8 mouse cellular contexts compared by ENCODE assay signal in the genomic region with DNA sequence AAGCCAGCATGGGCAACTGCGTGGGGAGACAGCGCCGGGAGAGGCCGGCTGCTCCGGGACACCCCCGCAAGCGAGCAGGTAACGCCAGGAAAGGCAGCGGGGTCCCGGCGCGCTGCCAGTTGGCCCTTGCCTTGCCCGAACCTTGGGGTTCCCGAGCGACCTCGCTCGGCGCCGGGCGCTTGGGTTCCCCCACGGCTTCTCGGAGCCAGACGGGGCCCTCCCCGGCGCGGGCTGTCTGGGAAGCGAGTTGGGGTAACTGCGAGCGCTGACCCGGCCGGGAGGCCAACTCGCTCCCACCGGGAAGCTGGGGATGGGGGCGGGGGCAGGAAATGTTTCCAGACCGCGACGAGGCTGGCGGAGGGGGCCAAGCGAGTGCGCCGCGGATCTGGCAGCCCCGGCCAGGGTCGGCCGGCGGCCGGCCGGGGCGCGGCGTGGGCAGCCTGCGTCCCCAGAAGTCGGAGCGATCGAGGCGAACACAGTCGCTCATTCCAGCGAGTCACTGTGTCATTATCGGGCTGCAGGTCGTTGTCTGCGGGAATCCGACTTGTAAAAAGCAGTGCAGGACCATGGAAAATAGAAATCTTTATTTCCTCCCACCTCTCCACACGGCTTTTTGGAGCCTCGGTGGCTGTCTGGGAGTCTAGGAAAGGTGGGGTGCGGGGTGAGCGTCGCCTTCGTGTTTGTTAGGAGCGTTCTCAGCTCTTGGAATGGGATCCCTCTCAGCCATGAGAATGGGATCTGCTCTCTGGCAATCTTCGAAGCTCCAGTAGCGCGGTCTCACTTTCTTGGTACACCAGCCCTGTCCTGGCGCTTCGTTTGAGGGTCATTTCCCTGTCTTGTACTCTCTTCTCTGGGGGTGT. TPM values are rescaled to one million over a fixed set of nuclear protein-coding genes. Genes with fewer than 3 reads are reported as not detected.
DNase-seq lines count a peak whose midpoint lies in the region; ATAC-seq and TF ChIP-seq lines count a peak whose summit lies in the region.

No protein-coding gene starts in this region.

- DNase-seq in testis, postnatal 14 days (ENCODE audit: low spot score), result no peak
- DNase-seq in adrenal gland, postnatal 4 days (ENCODE audit: low spot score in 2 of 2), result peak; percentile 43 to 53
- peak; percentile 54 for DNase-seq in forebrain, embryonic 11.5 days (ENCODE audit: low spot score)
- DNase-seq in heart, postnatal 25 days (ENCODE audit: low spot score), result peak; percentile 43
- DNase-seq in limb, embryonic 14.5 days (ENCODE audit: low spot score), result peak; percentile 34
- DNase-seq in natural killer cell, adult 2 months (ENCODE audit: low spot score in 2 of 2), result peak; percentile 22 to 23
- DNase-seq in yolk sac, embryonic 10.5 days (ENCODE audit: low spot score), result peak; percentile 42

- H3K36me3 ChIP-seq in testis, adult 2 months (ENCODE audit: control insufficient read depth, insufficient read depth, low read length), result peaks cover 3% of the 10 kb centered on the region
- no peaks in the 10 kb centered on the region for H3K36me3 ChIP-seq in forebrain, embryonic 11.5 days (ENCODE audit: control insufficient read depth, insufficient read depth, low read length)
- H3K36me3 ChIP-seq in limb, embryonic 14.5 days (ENCODE audit: control insufficient read depth, insufficient read depth, low read length), result no peaks in the 10 kb centered on the region

- no peak for TF ChIP-seq CTCF in testis, adult 2 months (IDR thresholded peaks at IDR 0.05; ENCODE audit: control insufficient read depth, insufficient read depth, insufficient replicate concordance, low read depth, low read length)

- peak overlapping the region; percentile 100 for H3K4me2 ChIP-seq in forebrain, embryonic 11.5 days (ENCODE audit: low read depth, low read length, severe bottlenecking)
- H3K4me2 ChIP-seq in limb, embryonic 14.5 days (replicated peaks; ENCODE audit: low read depth, low read length, severe bottlenecking), result peak overlapping the region; percentile 85

- H3K27me3 ChIP-seq in testis, adult 2 months (ENCODE audit: control insufficient read depth, insufficient read depth, low read length), result no peaks in the 10 kb centered on the region
- H3K27me3 ChIP-seq in forebrain, embryonic 11.5 days (ENCODE audit: control insufficient read depth, insufficient read depth, low read length), result peaks cover 6% of the 10 kb centered on the region
- no peaks in the 10 kb centered on the region for H3K27me3 ChIP-seq in limb, embryonic 14.5 days (ENCODE audit: control insufficient read depth, insufficient read depth, low read length)

- no peak for TF ChIP-seq POLR2A in testis, adult 2 months (IDR thresholded peaks at IDR 0.05; ENCODE audit: control insufficient read depth, low read depth, low read length)
- TF ChIP-seq POLR2A in limb, embryonic 14.5 days (IDR thresholded peaks at IDR 0.05; ENCODE audit: borderline replicate concordance, extremely low read depth, insufficient read depth, insufficient read length), result no peak

- ATAC-seq in forebrain, embryonic 11.5 days (replicated peaks; ENCODE audit: low FRiP score), result no peak
- no peak for ATAC-seq in limb, embryonic 14.5 days (ENCODE audit: low FRiP score, low read depth)

- peak overlapping the region; percentile 56 for H3K9ac ChIP-seq in forebrain, embryonic 11.5 days (ENCODE audit: low read length)
- peak overlapping the region; percentile 79 for H3K9ac ChIP-seq in limb, embryonic 14.5 days (ENCODE audit: low read depth, low read length, severe bottlenecking)

- H3K9me3 ChIP-seq in forebrain, embryonic 11.5 days (ENCODE audit: control insufficient read depth, low read length), result no peaks in the 10 kb centered on the region
- H3K9me3 ChIP-seq in limb, embryonic 14.5 days (ENCODE audit: control insufficient read depth, low read length), result no peaks in the 10 kb centered on the region

- H3K27ac ChIP-seq in testis, adult 2 months (ENCODE audit: control insufficient read depth, insufficient read depth, low read depth, low read length), result peak overlapping the region; percentile 90
- H3K27ac ChIP-seq in forebrain, embryonic 11.5 days (ENCODE audit: low read depth, low read length), result no peak overlapping the region
- H3K27ac ChIP-seq in limb, embryonic 14.5 days (replicated peaks; ENCODE audit: low read depth, low read length), result peak overlapping the region; percentile 81

- WGBS in forebrain, embryonic 11.5 days, result under 1% methylated on average over 74 of the region's 74 CpGs
- under 1% methylated on average over 46 of the region's 74 CpGs for WGBS in limb, embryonic 14.5 days

- intact Hi-C loops in heart, postnatal 25 days (cut with DNase I), result loop anchor here (2.0 to 5.0 kb wide), 3 partner anchors 17 to 50 kb away; partner anchors contain the start of genes Exosc1 and Zdhhc16

- H3K4me3 ChIP-seq in testis, adult 2 months (ENCODE audit: control insufficient read depth, low read depth, low read length), result peak overlapping the region; percentile 89
- H3K4me3 ChIP-seq in forebrain, embryonic 11.5 days (ENCODE audit: low read depth, low read length), result peak overlapping the region; percentile 67
- H3K4me3 ChIP-seq in limb, embryonic 14.5 days (replicated peaks; ENCODE audit: low read length), result peak overlapping the region; percentile 88

- H3K4me1 ChIP-seq in testis, adult 2 months (ENCODE audit: control insufficient read depth, insufficient read depth, low read length), result peaks cover 3% of the 10 kb centered on the region
- H3K4me1 ChIP-seq in forebrain, embryonic 11.5 days (replicated peaks; ENCODE audit: control insufficient read depth, insufficient read depth, low read length), result peaks cover 6% of the 10 kb centered on the region
- H3K4me1 ChIP-seq in limb, embryonic 14.5 days (ENCODE audit: control insufficient read depth, insufficient read depth, low read length), result peaks cover 22% of the 10 kb centered on the region

RNA-seq across cellular contexts. Expression of gene Ubtd1, which starts 0.6 kb away (rescaled TPM):
- polyA plus RNA-seq in testis, adult 2 months (2012; rRNA removed), result 282 and 310 TPM in 2 replicates
- total RNA-seq in adrenal gland, postnatal 4 days (2021), result 10 to 100 TPM; 21.6 to 22.4 TPM
- polyA plus RNA-seq in forebrain, embryonic 11.5 days (2014; fragmentation: Nextera tagmentation; extraction: Ambion mirVana), result 8.5 and 9.7 TPM in 2 replicates
- 10 to 100 TPM; 22.3 to 23.8 TPM for total RNA-seq in heart, postnatal 25 days (2021)
- 38.9 and 50.1 TPM in 2 replicates for polyA plus RNA-seq in limb, embryonic 14.5 days (2012; rRNA removed)
- polyA plus RNA-seq in limb, embryonic 14.5 days (2014; fragmentation: Nextera tagmentation; extraction: Ambion mirVana), result 19.4 and 19.7 TPM in 2 replicates

RNA-seq across cellular contexts. Expression of gene Mms19, which starts 1.2 kb away (rescaled TPM):
- 45.8 and 46.5 TPM in 2 replicates for polyA plus RNA-seq in testis, adult 2 months (2012; rRNA removed)
- 10 to 100 TPM; 34.3 to 44.5 TPM for total RNA-seq in adrenal gland, postnatal 4 days (2021)
- 38.2 and 39.9 TPM in 2 replicates for polyA plus RNA-seq in forebrain, embryonic 11.5 days (2014; fragmentation: Nextera tagmentation; extraction: Ambion mirVana)
- 10 to 100 TPM; 13.2 to 17.2 TPM for total RNA-seq in heart, postnatal 25 days (2021)
- 83.7 and 102 TPM in 2 replicates for polyA plus RNA-seq in limb, embryonic 14.5 days (2012; rRNA removed)
- polyA plus RNA-seq in limb, embryonic 14.5 days (2014; fragmentation: Nextera tagmentation; extraction: Ambion mirVana), result 30.0 and 36.1 TPM in 2 replicates

RNA-seq across cellular contexts. Expression of gene Zdhhc16, which starts 48.9 kb away (rescaled TPM):
- 34.8 and 44.9 TPM in 2 replicates for polyA plus RNA-seq in testis, adult 2 months (2012; rRNA removed)
- total RNA-seq in adrenal gland, postnatal 4 days (2021), result 10 to 100 TPM; 43.4 to 48.4 TPM
- 70.7 and 76.6 TPM in 2 replicates for polyA plus RNA-seq in forebrain, embryonic 11.5 days (2014; fragmentation: Nextera tagmentation; extraction: Ambion mirVana)
- total RNA-seq in heart, postnatal 25 days (2021), result 10 to 100 TPM; 17.1 to 17.6 TPM
- 114 and 146 TPM in 2 replicates for polyA plus RNA-seq in limb, embryonic 14.5 days (2012; rRNA removed)
- 76.1 and 79.2 TPM in 2 replicates for polyA plus RNA-seq in limb, embryonic 14.5 days (2014; fragmentation: Nextera tagmentation; extraction: Ambion mirVana)

RNA-seq across cellular contexts. Expression of gene Exosc1, which starts 48.9 kb away (rescaled TPM):
- 27.5 and 28.5 TPM in 2 replicates for polyA plus RNA-seq in testis, adult 2 months (2012; rRNA removed)
- total RNA-seq in adrenal gland, postnatal 4 days (2021), result 10 to 100 TPM; 30.1 to 33.8 TPM
- polyA plus RNA-seq in forebrain, embryonic 11.5 days (2014; fragmentation: Nextera tagmentation; extraction: Ambion mirVana), result 83.9 and 87.5 TPM in 2 replicates
- total RNA-seq in heart, postnatal 25 days (2021), result 10 to 100 TPM; 10.8 to 12.4 TPM
- 35.9 and 40.1 TPM in 2 replicates for polyA plus RNA-seq in limb, embryonic 14.5 days (2012; rRNA removed)
- 74.9 and 76.1 TPM in 2 replicates for polyA plus RNA-seq in limb, embryonic 14.5 days (2014; fragmentation: Nextera tagmentation; extraction: Ambion mirVana)

RNA-seq across cellular contexts. Expression of gene Ankrd2, which starts 53.6 kb away (rescaled TPM):
- 0.62 and 0.63 TPM in 2 replicates for polyA plus RNA-seq in testis, adult 2 months (2012; rRNA removed)
- 1 to 10 TPM in 1 of 2 experiments, under 1 TPM in 1; 0.36 to 2.8 TPM for total RNA-seq in adrenal gland, postnatal 4 days (2021)
- not detected in 2 replicates for polyA plus RNA-seq in forebrain, embryonic 11.5 days (2014; fragmentation: Nextera tagmentation; extraction: Ambion mirVana)
- total RNA-seq in heart, postnatal 25 days (2021), result not detected
- 0.58 and 0.96 TPM in 2 replicates for polyA plus RNA-seq in limb, embryonic 14.5 days (2012; rRNA removed)
- 0.66 and 1.5 TPM in 2 replicates for polyA plus RNA-seq in limb, embryonic 14.5 days (2014; fragmentation: Nextera tagmentation; extraction: Ambion mirVana)
